Mouse (Mus musculus) common myeloid progenitor, adult 5-6 weeks (primary cell): ENCODE data around the gene Cma2. TPM values are rescaled to one million over a fixed set of nuclear protein-coding genes. Genes with fewer than 3 reads are reported as not detected.

ENCODE experiments used
- ATAC-seq: replicated peaks from 2 replicates; pipeline ENCODE4 v1.8.0; 2016; ENCODE audit warnings: low read depth, mild to moderate bottlenecking, moderate TSS enrichment, inconsistent platforms; ENCODE audit not compliant: poor library complexity, severe bottlenecking
- total RNA-seq: library from RNA; stranded (forward); fragments of 200-1000, 187-1606 nt; gene quantifications from 2 replicates; pipeline ENCODE4 v1.2.3, GENCODE M21; 2017

The Cma2 gene
- total RNA-seq, 1 experiment from 2014 or later: not detected

- ATAC-seq: no peak
Observed at GRCm38 (mm10) chr14:56019446-56019845, 68.7 kb downstream of the Cma2 start.

DNA sequence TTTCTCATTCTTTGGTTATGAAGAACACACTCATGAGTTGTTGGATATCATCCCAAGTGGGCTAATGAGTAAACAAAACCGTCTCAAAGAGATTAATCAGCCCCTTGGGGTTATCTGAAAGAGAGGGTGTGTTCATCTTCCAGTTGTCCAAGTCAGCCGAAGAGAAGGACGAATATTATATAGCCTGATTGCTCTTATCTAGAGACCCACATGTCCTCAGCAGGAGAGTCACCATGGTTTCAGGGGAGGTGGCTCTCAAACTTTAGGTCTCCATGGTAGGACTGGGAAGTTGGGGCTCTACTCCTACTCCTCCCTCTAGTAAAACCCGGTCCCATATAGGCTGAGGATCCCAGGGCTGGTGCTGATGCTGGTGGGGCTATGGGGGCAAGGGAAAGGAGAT lies 70.5 kb downstream of the Cma2 start:
- ATAC-seq: peak; percentile 63; the same call in 1 of the 2 replicates

Other genes with a start within 250 kb of the Cma2 start
- gene Tgm1, start 237.1 kb upstream of the Cma2 start, total RNA-seq: 1.9 and 2.8 TPM in 2 replicates
- 11.6 and 15.0 TPM in 2 replicates for gene Rabggta, start 228.7 kb upstream of the Cma2 start, total RNA-seq
- 8.3 and 23.9 TPM in 2 replicates for gene Dhrs1, start 205.3 kb upstream of the Cma2 start, total RNA-seq
- gene Nop9, start 205.3 kb upstream of the Cma2 start, total RNA-seq: 21.4 and 22.7 TPM in 2 replicates
- gene Cideb, start 192.5 kb upstream of the Cma2 start, total RNA-seq: 0.14 and 1.1 TPM in 2 replicates
- gene Ltb4r2, start 189.6 kb upstream of the Cma2 start, total RNA-seq: 0.46 and 0.49 TPM in 2 replicates
- 1.5 and 6.3 TPM in 2 replicates for gene Ltb4r1, start 185.0 kb upstream of the Cma2 start, total RNA-seq
- not detected in 2 replicates for gene Adcy4, start 166.9 kb upstream of the Cma2 start, total RNA-seq
- 33.0 and 43.3 TPM in 2 replicates for gene Ripk3, start 162.1 kb upstream of the Cma2 start, total RNA-seq
- gene Nfatc4, start 127.8 kb upstream of the Cma2 start, total RNA-seq: not detected in 2 replicates
- gene Nynrin, start 97.0 kb upstream of the Cma2 start, total RNA-seq: 5.9 and 6.5 TPM in 2 replicates
- gene Cbln3, start 66.6 kb upstream of the Cma2 start, total RNA-seq: not detected in 2 replicates
- gene Khnyn, start 66.0 kb upstream of the Cma2 start, total RNA-seq: 17.4 and 20.9 TPM in 2 replicates
- gene Sdr39u1, start 50.7 kb upstream of the Cma2 start, total RNA-seq: 7.8 and 11.8 TPM in 2 replicates
- not detected in 2 replicates for gene Cma1, start 6.3 kb upstream of the Cma2 start, total RNA-seq
- not detected in 2 replicates for gene Mcpt1, start 67.0 kb downstream of the Cma2 start, total RNA-seq
- gene Mcpt9, start 79.5 kb downstream of the Cma2 start, total RNA-seq: not detected in 2 replicates
- gene Mcpt2, start 91.1 kb downstream of the Cma2 start, total RNA-seq: not detected in 2 replicates
- gene Mcpt4, start 111.3 kb downstream of the Cma2 start, total RNA-seq: not detected in 2 replicates
- gene Mcpt8, start 134.3 kb downstream of the Cma2 start, total RNA-seq: 14.9 and 21.7 TPM in 2 replicates
- gene Ctsg, start 151.6 kb downstream of the Cma2 start, total RNA-seq: 450 and 522 TPM in 2 replicates
- not detected in 2 replicates for gene Gzme, start 169.6 kb downstream of the Cma2 start, total RNA-seq
- gene Gzmd, start 181.6 kb downstream of the Cma2 start, total RNA-seq: not detected in 2 replicates
- not detected in 2 replicates for gene Gzmg, start 208.6 kb downstream of the Cma2 start, total RNA-seq
- not detected in 2 replicates for gene Gzmn, start 223.6 kb downstream of the Cma2 start, total RNA-seq